Mouse (Mus musculus): ENCODE data around the gene Amdhd1. TPM values are rescaled to one million over a fixed set of nuclear protein-coding genes. Genes with fewer than 3 reads are reported as not detected.
A peak's percentile ranks its signal among the peaks of the same experiment; 100 is the strongest.

Gene Amdhd1
- polyA plus RNA-seq (2014; fragmentation: Nextera tagmentation; extraction: Ambion mirVana): not detected in 2 replicates

DNA sequence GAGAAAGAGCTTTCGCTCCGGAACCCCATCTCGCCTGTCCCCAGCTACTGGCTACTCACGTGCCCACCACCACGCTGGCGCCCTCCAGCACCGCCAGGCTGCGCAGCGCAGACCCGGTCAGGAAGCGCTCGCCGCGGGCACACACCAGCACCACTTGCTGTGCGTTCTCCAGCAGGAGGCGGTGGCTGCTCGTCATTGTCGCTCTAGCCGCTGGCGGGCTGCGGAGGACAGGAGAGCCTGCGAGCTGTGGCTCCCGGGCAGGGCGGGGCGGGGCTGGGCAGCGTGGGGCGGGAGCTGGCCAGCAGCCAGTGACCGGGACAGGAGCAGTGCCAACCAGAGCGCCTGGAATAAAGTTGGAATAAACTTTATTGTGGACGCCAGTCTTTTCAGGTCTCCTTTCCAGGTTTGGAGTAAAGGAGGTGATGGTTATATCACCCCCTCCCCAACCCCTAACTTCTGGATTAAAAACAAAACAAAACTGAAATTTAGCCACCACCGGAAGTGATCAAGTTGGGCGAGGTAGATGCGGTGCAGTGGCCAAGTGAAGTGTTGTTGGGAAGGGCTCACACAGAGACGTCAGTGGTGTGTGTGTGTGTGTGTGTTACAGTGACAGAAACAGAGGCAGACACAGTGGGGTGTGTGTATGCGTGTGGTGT lies at the start of gene Amdhd1:
Gene Amdhd1 (minus strand): TSS at position 259 of the 656 bp plus-strand sequence.
- peak; percentile 88 for ATAC-seq (ENCODE audit: low FRiP score, low TSS enrichment)
- Histone ChIP-seq H3K9me3 (ENCODE audit: control insufficient read depth, low read length) (no peaks in the 10 kb centered on the region), H3K36me3 (ENCODE audit: control insufficient read depth, insufficient read depth, low read length) (no peaks in the 10 kb centered on the region), H3K9ac (replicated peaks; ENCODE audit: low read length) (peak within 1 kb of the TSS; percentile 4; the same call in 1 of the 2 replicates), H3K4me3 (replicated peaks; ENCODE audit: low read depth, low read length) (peak within 1 kb of the TSS; percentile 32), H3K4me1 (ENCODE audit: control insufficient read depth, insufficient read depth, low read length) (0 out of 2 replicates have a peak, but pooled peaks cover 6% of the 10 kb centered on the region), H3K4me2 (ENCODE audit: low read length) (peak within 1 kb of the TSS; percentile 62), H3K27me3 (ENCODE audit: control insufficient read depth, insufficient read depth, low read length) (peaks cover 3% of the 10 kb centered on the region; the same call in 1 of the 2 replicates), H3K27ac (replicated peaks; ENCODE audit: low read depth, low read length) (no peak within 1 kb of the TSS)
- WGBS: 3% methylated on average over 35 of the region's 35 CpGs
- DNase-seq: peak; percentile 85

DNA sequence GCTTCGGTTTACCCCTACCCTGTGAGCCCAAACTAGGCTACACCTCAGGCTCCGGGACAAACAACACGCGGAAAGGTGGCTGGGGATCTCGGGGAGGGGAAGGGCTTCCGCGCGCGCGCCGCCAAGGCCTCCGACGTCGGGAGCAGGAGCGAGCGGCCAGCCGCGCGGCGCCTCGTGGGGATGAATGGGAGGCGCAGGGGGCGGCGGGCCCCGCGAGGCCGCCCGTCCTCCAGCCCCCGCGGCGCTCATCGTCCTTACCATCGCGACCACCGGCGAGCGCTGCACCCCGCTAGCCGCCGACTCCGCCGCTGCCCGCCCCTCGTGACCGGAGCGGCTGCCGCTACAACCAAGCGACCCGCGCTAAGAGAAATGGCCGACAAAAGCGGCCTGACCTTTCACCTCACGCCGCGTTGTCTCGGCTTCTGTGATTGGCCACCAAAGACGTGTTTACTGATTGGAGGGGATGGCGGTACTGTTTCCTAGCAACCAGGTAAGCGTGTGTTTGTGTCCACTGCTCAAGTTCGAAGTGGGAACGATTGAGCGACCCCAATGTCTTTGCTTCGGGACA lies 49.5 kb upstream of the Amdhd1 start, which contains the start of gene Snrpf:
Gene Snrpf (minus strand): TSS at position 426 of the 568 bp plus-strand sequence.
- no peaks in the 10 kb centered on the region for H3K27me3 ChIP-seq (ENCODE audit: control insufficient read depth, insufficient read depth, low read length)
- H3K36me3 ChIP-seq (ENCODE audit: control insufficient read depth, insufficient read depth, low read length): peaks cover 21% of the 10 kb centered on the region
- DNase-seq: peak; percentile 97
- H3K4me1 ChIP-seq (ENCODE audit: control insufficient read depth, insufficient read depth, low read length): peaks cover 14% of the 10 kb centered on the region
- peak within 1 kb of the TSS; percentile 83 for H3K4me3 ChIP-seq (replicated peaks; ENCODE audit: low read depth, low read length)
- no peaks in the 10 kb centered on the region for H3K9me3 ChIP-seq (ENCODE audit: control insufficient read depth, low read length)
- peak; percentile 92 for ATAC-seq (ENCODE audit: low FRiP score, low TSS enrichment)
- peak within 1 kb of the TSS; percentile 75 for H3K4me2 ChIP-seq (ENCODE audit: low read length)
- peak within 1 kb of the TSS; percentile 83 for H3K9ac ChIP-seq (replicated peaks; ENCODE audit: low read length)
- under 1% methylated on average over 61 of the region's 63 CpGs for WGBS
- peak within 1 kb of the TSS; percentile 86 for H3K27ac ChIP-seq (replicated peaks; ENCODE audit: low read depth, low read length)

DNA sequence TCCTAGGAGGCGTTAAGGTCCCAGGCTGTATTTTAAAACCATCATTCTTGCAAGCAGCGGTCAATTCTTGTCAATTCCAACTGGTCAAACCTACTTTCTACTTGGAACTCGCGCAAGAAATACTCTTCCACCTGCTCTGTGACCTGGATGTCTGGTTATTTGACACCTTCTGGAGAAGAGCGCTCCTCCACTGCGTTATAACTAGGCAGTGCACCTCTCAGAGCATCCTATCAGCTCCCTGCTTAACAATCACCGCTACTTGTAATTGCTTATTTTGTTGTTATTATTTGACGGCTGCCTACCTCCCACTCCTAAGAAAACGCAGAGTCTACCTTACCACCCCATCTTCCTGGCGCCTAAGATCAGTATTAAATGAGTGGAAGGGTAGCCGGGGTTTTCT lies 49.0 kb upstream of the Amdhd1 start:
- Histone ChIP-seq H3K4me1 (ENCODE audit: control insufficient read depth, insufficient read depth, low read length) (peaks cover 14% of the 10 kb centered on the region), H3K4me3 (replicated peaks; ENCODE audit: low read depth, low read length) (peak overlapping the region; percentile 83), H3K36me3 (ENCODE audit: control insufficient read depth, insufficient read depth, low read length) (peaks cover 23% of the 10 kb centered on the region), H3K27me3 (ENCODE audit: control insufficient read depth, insufficient read depth, low read length) (no peaks in the 10 kb centered on the region), H3K9ac (replicated peaks; ENCODE audit: low read length) (peak overlapping the region; percentile 83), H3K9me3 (ENCODE audit: control insufficient read depth, low read length) (no peaks in the 10 kb centered on the region), H3K4me2 (ENCODE audit: low read length) (peak overlapping the region; percentile 75), H3K27ac (replicated peaks; ENCODE audit: low read depth, low read length) (peak overlapping the region; percentile 86)
- ATAC-seq (ENCODE audit: low FRiP score, low TSS enrichment) (no peak), DNase-seq (no peak)
- 2% methylated on average over 11 of the region's 11 CpGs for whole genome bisulfite sequencing

DNA sequence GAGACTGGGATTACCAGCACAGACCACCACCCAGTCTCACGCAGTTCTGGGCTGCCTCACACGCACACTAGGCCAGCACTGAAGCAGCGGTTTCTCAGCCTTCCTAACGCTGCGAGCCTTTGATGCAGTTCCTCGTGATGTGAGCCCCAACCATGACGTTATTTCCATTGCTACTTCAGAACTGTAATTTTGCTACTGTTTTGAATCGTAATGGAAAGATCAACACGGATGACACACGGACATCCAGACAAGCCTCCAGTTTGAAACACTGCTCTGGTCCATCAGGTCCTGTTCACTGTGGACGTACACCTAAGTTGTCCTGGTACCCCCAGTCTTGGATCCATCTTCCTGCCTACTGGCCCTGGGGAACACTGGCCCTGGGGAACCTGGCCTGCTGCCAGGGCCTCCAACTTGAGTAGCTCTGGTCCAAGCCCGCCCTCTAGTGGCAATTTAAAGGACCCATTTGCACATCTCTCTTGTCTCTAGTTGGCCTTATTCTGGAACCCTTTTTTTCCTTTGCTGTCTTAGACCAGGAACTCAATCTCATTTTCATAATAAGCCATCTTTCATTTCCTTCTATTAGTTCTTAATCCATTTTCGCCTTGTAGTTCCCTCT lies 37.5 kb upstream of the Amdhd1 start:
- DNase-seq: peak; percentile 89
- Histone ChIP-seq H3K9me3 (ENCODE audit: control insufficient read depth, low read length) (no peaks in the 10 kb centered on the region), H3K27ac (replicated peaks; ENCODE audit: low read depth, low read length) (no peak overlapping the region), H3K4me3 (replicated peaks; ENCODE audit: low read depth, low read length) (no peak overlapping the region), H3K9ac (replicated peaks; ENCODE audit: low read length) (no peak overlapping the region), H3K4me1 (ENCODE audit: control insufficient read depth, insufficient read depth, low read length) (no peaks in the 10 kb centered on the region), H3K4me2 (ENCODE audit: low read length) (no peak overlapping the region), H3K36me3 (ENCODE audit: control insufficient read depth, insufficient read depth, low read length) (peaks cover 9% of the 10 kb centered on the region), H3K27me3 (ENCODE audit: control insufficient read depth, insufficient read depth, low read length) (no peaks in the 10 kb centered on the region)
- 70% methylated on average over 13 of the region's 13 CpGs for WGBS
- no peak for ATAC-seq (ENCODE audit: low FRiP score, low TSS enrichment)

DNA sequence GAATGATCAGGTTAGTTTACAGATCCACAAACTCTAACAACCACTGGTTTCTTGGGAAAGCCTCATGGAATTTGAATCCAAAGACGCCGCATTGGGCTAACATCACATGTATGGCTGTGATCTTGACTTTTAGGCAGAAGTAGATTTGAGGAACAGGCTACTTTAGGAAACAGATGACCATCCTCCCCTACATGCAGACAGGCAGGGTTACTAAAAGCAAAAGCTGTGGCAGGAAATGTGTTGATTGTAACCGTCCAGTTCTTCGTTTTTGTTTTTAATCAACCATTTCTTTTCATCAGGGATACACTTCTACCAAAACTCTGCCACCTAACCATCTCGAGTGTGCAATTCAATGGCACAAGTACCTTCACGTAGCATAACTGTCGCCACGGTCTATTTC lies 36.1 kb upstream of the Amdhd1 start:
- 95% methylated on average over 8 of the region's 8 CpGs for WGBS

GRCm38 (mm10) chr10:93574966-93575365 lies 35.1 kb upstream of the Amdhd1 start:
- ATAC-seq (ENCODE audit: low FRiP score, low TSS enrichment) (no peak), DNase-seq (no peak)
- Histone ChIP-seq H3K4me3 (replicated peaks; ENCODE audit: low read depth, low read length) (no peak overlapping the region), H3K9me3 (ENCODE audit: control insufficient read depth, low read length) (no peaks in the 10 kb centered on the region), H3K4me2 (ENCODE audit: low read length) (no peak overlapping the region), H3K4me1 (ENCODE audit: control insufficient read depth, insufficient read depth, low read length) (no peaks in the 10 kb centered on the region), H3K9ac (replicated peaks; ENCODE audit: low read length) (no peak overlapping the region), H3K27ac (replicated peaks; ENCODE audit: low read depth, low read length) (no peak overlapping the region), H3K36me3 (ENCODE audit: control insufficient read depth, insufficient read depth, low read length) (0 out of 2 replicates have a peak, but pooled peaks cover 3% of the 10 kb centered on the region), H3K27me3 (ENCODE audit: control insufficient read depth, insufficient read depth, low read length) (no peaks in the 10 kb centered on the region)
- WGBS: 73% methylated on average over 4 of the region's 4 CpGs

More for the DNA sequence above, 36.1 kb upstream of the Amdhd1 start:
- Histone ChIP-seq H3K4me3 (replicated peaks; ENCODE audit: low read depth, low read length) (no peak overlapping the region), H3K27ac (replicated peaks; ENCODE audit: low read depth, low read length) (no peak overlapping the region), H3K4me1 (ENCODE audit: control insufficient read depth, insufficient read depth, low read length) (no peaks in the 10 kb centered on the region), H3K36me3 (ENCODE audit: control insufficient read depth, insufficient read depth, low read length) (0 out of 2 replicates have a peak, but pooled peaks cover 3% of the 10 kb centered on the region), H3K27me3 (ENCODE audit: control insufficient read depth, insufficient read depth, low read length) (no peaks in the 10 kb centered on the region), H3K9me3 (ENCODE audit: control insufficient read depth, low read length) (no peaks in the 10 kb centered on the region), H3K9ac (replicated peaks; ENCODE audit: low read length) (no peak overlapping the region), H3K4me2 (ENCODE audit: low read length) (no peak overlapping the region)
- DNase-seq (no peak), ATAC-seq (ENCODE audit: low FRiP score, low TSS enrichment) (no peak)

GRCm38 (mm10) chr10:93572209-93572608 lies 32.4 kb upstream of the Amdhd1 start:
- Histone ChIP-seq H3K4me3 (replicated peaks; ENCODE audit: low read depth, low read length) (no peak overlapping the region), H3K4me1 (ENCODE audit: control insufficient read depth, insufficient read depth, low read length) (no peaks in the 10 kb centered on the region), H3K27ac (replicated peaks; ENCODE audit: low read depth, low read length) (no peak overlapping the region), H3K9ac (replicated peaks; ENCODE audit: low read length) (no peak overlapping the region), H3K36me3 (ENCODE audit: control insufficient read depth, insufficient read depth, low read length) (no peaks in the 10 kb centered on the region), H3K9me3 (ENCODE audit: control insufficient read depth, low read length) (no peaks in the 10 kb centered on the region), H3K4me2 (ENCODE audit: low read length) (no peak overlapping the region), H3K27me3 (ENCODE audit: control insufficient read depth, insufficient read depth, low read length) (no peaks in the 10 kb centered on the region)
- DNase-seq (no peak), ATAC-seq (ENCODE audit: low FRiP score, low TSS enrichment) (no peak)
- WGBS: 66% methylated on average over 2 of the region's 2 CpGs

- DNase-seq (no peak), ATAC-seq (ENCODE audit: low FRiP score, low TSS enrichment) (no peak)
- Histone ChIP-seq H3K9ac (replicated peaks; ENCODE audit: low read length) (no peak overlapping the region), H3K4me1 (ENCODE audit: control insufficient read depth, insufficient read depth, low read length) (no peaks in the 10 kb centered on the region), H3K9me3 (ENCODE audit: control insufficient read depth, low read length) (no peaks in the 10 kb centered on the region), H3K4me3 (replicated peaks; ENCODE audit: low read depth, low read length) (no peak overlapping the region), H3K36me3 (ENCODE audit: control insufficient read depth, insufficient read depth, low read length) (no peaks in the 10 kb centered on the region), H3K27ac (replicated peaks; ENCODE audit: low read depth, low read length) (no peak overlapping the region), H3K4me2 (ENCODE audit: low read length) (no peak overlapping the region), H3K27me3 (ENCODE audit: control insufficient read depth, insufficient read depth, low read length) (no peaks in the 10 kb centered on the region)
- 87% methylated on average over 6 of the region's 6 CpGs for WGBS
These were observed 28.8 kb upstream of the Amdhd1 start for GRCm38 (mm10) chr10:93568671-93569070.
